Mouse (Mus musculus): ENCODE data around the gene Hdac9. TPM values are rescaled to one million over a fixed set of nuclear protein-coding genes. Genes with fewer than 3 reads are reported as not detected.

Hdac9 gene
- total and polyA plus RNA-seq, 3 experiments, result 0.03 to 0.19 TPM; not detected in 1

DNA sequence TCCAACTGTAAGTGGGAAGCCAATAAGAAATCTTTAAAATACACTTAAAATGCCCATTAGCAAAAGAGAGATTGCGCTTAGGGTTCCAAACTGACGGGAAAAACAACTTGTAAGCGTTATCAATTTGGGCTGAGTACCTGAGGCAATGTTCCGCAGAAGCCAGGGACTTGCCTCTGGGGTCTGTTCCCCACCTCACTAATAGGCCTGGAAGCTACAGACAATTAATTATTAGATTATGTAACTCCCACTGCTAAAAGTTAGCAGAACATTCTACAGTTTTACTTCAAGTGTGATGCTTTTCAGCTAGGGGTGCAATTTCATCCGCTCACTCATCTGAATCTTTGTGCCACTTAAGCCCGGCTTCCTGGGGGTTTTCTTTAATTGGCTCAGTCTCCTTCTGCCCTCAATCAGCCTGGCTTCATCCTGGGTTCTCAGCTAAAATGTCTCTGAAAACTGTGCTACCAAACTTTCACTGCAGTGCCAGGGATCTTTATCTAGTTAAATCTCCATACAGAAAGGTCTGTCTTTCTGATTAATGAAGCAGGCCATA lies 149.6 kb downstream of the Hdac9 start:
- TF ChIP-seq ELF1 (IDR thresholded peaks at IDR 0.05; ENCODE audit: low read depth, low read length) (no peak), MXI1 (IDR thresholded peaks at IDR 0.05; ENCODE audit: low read depth, low read length) (no peak), USF2 (IDR thresholded peaks at IDR 0.05; ENCODE audit: borderline replicate concordance in 1 of 2, insufficient read depth in 1 of 2, low read depth in 1 of 2, low read length in 2 of 2) (no peak), EP300 (IDR thresholded peaks at IDR 0.05; ENCODE audit: low read depth in 1 of 2, low read length in 2 of 2) (no peak), SMC3 (IDR thresholded peaks at IDR 0.05; ENCODE audit: low read depth, low read length) (no peak), POLR2AphosphoS5 (IDR thresholded peaks at IDR 0.05; ENCODE audit: borderline replicate concordance, low read depth, low read length) (no peak), RCOR1 (IDR thresholded peaks at IDR 0.05; ENCODE audit: low read depth, low read length) (no peak)
- Histone ChIP-seq H3K4me1 (ENCODE audit: control insufficient read depth in 1 of 2, insufficient read depth in 2 of 2, low read length in 2 of 2) (no peaks in the 10 kb centered on the region), H3K79me2 (ENCODE audit: control insufficient read depth, insufficient read depth, low read length, poor library complexity) (no peaks in the 10 kb centered on the region), H3K27me3 (ENCODE audit: control insufficient read depth in 1 of 2, insufficient read depth in 2 of 2, low read length in 2 of 2) (no peaks in the 10 kb centered on the region), H3K36me3 (ENCODE audit: control insufficient read depth in 1 of 2, insufficient read depth in 2 of 2, low read length in 2 of 2) (no peaks in the 10 kb centered on the region), H3K27ac (ENCODE audit: control insufficient read depth, low read depth, low read length) (no peak overlapping the region), H3K9me3 (replicated peaks; ENCODE audit: insufficient read depth, low read length) (no peaks in the 10 kb centered on the region), H3K4me3 (ENCODE audit: control insufficient read depth in 1 of 2, insufficient read depth in 1 of 2, low read depth in 2 of 2, low read length in 2 of 2) (no peak overlapping the region), H3K9ac (ENCODE audit: control insufficient read depth, low read depth, low read length, poor library complexity, severe bottlenecking) (no peak overlapping the region)
- no peak for DNase-seq (ENCODE audit: low read depth, low spot score)

DNA sequence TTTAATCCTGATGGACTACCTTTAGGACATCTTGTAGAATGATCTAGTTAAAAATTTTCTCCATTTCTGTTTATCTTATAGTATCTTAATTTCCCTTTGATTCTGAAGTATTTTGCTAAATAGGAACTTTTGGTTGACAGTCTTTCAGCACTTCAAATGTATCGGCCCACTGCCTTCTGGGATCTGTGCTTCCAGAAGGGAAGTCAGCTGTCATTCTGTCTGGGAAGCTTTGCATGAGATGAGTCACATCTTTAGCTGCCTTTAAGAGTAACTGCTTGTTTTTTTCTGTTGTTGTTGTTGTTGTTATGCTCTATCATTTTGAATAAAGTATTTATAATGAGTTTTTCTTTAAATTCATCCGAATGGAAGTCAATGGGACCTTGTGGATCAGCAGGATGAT lies 169.6 kb downstream of the Hdac9 start:
- Histone ChIP-seq H3K4me3 (ENCODE audit: control insufficient read depth in 1 of 2, insufficient read depth in 1 of 2, low read depth in 2 of 2, low read length in 2 of 2) (no peak overlapping the region), H3K27me3 (ENCODE audit: control insufficient read depth in 1 of 2, insufficient read depth in 2 of 2, low read length in 2 of 2) (no peaks in the 10 kb centered on the region), H3K9ac (ENCODE audit: control insufficient read depth, low read depth, low read length, poor library complexity, severe bottlenecking) (no peak overlapping the region), H3K9me3 (replicated peaks; ENCODE audit: insufficient read depth, low read length) (no peaks in the 10 kb centered on the region), H3K27ac (ENCODE audit: control insufficient read depth, low read depth, low read length) (no peak overlapping the region), H3K79me2 (ENCODE audit: control insufficient read depth, insufficient read depth, low read length, poor library complexity) (no peaks in the 10 kb centered on the region), H3K4me1 (ENCODE audit: control insufficient read depth in 1 of 2, insufficient read depth in 2 of 2, low read length in 2 of 2) (no peaks in the 10 kb centered on the region), H3K36me3 (ENCODE audit: control insufficient read depth in 1 of 2, insufficient read depth in 2 of 2, low read length in 2 of 2) (no peaks in the 10 kb centered on the region)
- TF ChIP-seq GABPA (IDR thresholded peaks at IDR 0.05; ENCODE audit: low read depth, low read length) (no peak), SMC3 (IDR thresholded peaks at IDR 0.05; ENCODE audit: low read depth, low read length) (no peak), RCOR1 (IDR thresholded peaks at IDR 0.05; ENCODE audit: low read depth, low read length) (no peak), UBTF (IDR thresholded peaks at IDR 0.05; ENCODE audit: borderline replicate concordance, insufficient read depth, low read depth, low read length) (no peak), MYC (IDR thresholded peaks at IDR 0.05; ENCODE audit: low read depth, low read length) (no peak), ZKSCAN1 (IDR thresholded peaks at IDR 0.05; ENCODE audit: low read depth, low read length) (no peak), NRF1 (IDR thresholded peaks at IDR 0.05; ENCODE audit: insufficient read depth, low read depth, low read length, poor library complexity, severe bottlenecking) (no peak), ZNF384 (IDR thresholded peaks at IDR 0.05; ENCODE audit: low read depth, low read length) (no peak), GATA1 (IDR thresholded peaks at IDR 0.05; ENCODE audit: low read depth, low read length) (no peak), USF2 (IDR thresholded peaks at IDR 0.05; ENCODE audit: borderline replicate concordance in 1 of 2, insufficient read depth in 1 of 2, low read depth in 1 of 2, low read length in 2 of 2) (no peak), MAX (IDR thresholded peaks at IDR 0.05; ENCODE audit: low read length) (no peak), POLR2A (IDR thresholded peaks at IDR 0.05; ENCODE audit: control insufficient read depth in 1 of 2, insufficient read depth in 1 of 2, low read depth in 1 of 2, low read length in 2 of 2, poor library complexity in 1 of 2) (no peak), NELFE (IDR thresholded peaks at IDR 0.05; ENCODE audit: low read depth, low read length) (no peak), TBP (IDR thresholded peaks at IDR 0.05; ENCODE audit: low read depth, low read length) (no peak), MAFK (IDR thresholded peaks at IDR 0.05; ENCODE audit: borderline replicate concordance, low read depth, low read length) (no peak)
- no peak for DNase-seq (ENCODE audit: low read depth, low spot score)
